Comparison of ENCODE assay signal across 19 mouse cellular contexts in the genomic region with DNA sequence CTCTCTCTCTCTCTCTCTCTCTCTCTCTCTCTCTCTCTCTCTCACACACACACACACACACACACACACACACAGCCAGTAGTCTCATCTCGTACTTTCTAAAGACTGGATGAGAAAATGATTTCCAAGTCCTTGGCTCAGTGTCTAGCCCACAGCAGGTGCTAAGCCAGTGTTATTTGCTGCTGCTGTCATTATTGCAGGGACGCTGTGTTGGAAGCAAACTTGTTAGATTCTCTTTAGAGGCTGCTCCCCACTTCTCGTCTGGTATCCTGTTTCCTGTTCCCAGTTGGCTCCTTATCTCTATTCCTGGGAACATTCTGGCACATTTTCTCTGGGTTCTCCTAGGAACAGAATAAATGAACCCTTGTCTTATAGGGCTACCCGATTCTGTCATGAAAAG.
DNase-seq lines count a peak whose midpoint lies in the region; ATAC-seq and TF ChIP-seq lines count a peak whose summit lies in the region.
"Had no signal": no experiment of that assay in that cellular context is flagged by ENCODE, and none has a peak within 500 bp of the region (broad histone marks: within the 10 kb centered on the region; RNA-seq: fewer than 3 reads in every experiment).

No protein-coding gene starts in this region.

- no peaks in the 10 kb centered on the region for H3K4me1 ChIP-seq in heart, embryonic 11.5 days (ENCODE audit: control insufficient read depth, insufficient read depth, low read length)
- H3K4me1 ChIP-seq in midbrain, postnatal 0 days (ENCODE audit: insufficient read depth, low read length) = no peaks in the 10 kb centered on the region
- no peaks in the 10 kb centered on the region for H3K4me1 ChIP-seq in midbrain, embryonic 15.5 days
- H3K4me1 ChIP-seq: kidney, embryonic 15.5 days; midbrain, embryonic 12.5 days; stomach, embryonic 15.5 days had no signal

- no peak for TF ChIP-seq CTCF in midbrain, postnatal 0 days (IDR thresholded peaks at IDR 0.05)
- no peak for TF ChIP-seq CTCF in layer of hippocampus, adult 2 months (conservative IDR thresholded peaks at IDR 0.05)

- ATAC-seq in heart, embryonic 11.5 days (replicated peaks; ENCODE audit: insufficient number of reproducible peaks, low FRiP score, low TSS enrichment) = no peak
- ATAC-seq in midbrain, postnatal 0 days (ENCODE audit: low FRiP score) = no peak
- no peak for ATAC-seq in midbrain, embryonic 15.5 days (replicated peaks)
- ATAC-seq: intestine, postnatal 0 days; lung, postnatal 0 days had no signal

- peak; percentile 13 for DNase-seq in heart, adult 11 months
- peak; percentile 67 for DNase-seq in midbrain, postnatal 0 days (ENCODE audit: low spot score)
- DNase-seq in layer of hippocampus, adult 2 months (ENCODE audit: low spot score in 2 of 2) = peak; percentile 5 to 13
- no peak for DNase-seq in gastrocnemius, postnatal 10 days
- DNase-seq in thymus, postnatal 4 days = no peak
- DNase-seq: cerebellum, adult 8-10 months; heart, postnatal 36 days; kidney, postnatal 4 days; liver; thymus, adult 2 months had no signal

- H3K4me3 ChIP-seq in heart, embryonic 11.5 days (ENCODE audit: low read depth, low read length) = no peak overlapping the region
- no peak overlapping the region for H3K4me3 ChIP-seq in midbrain, postnatal 0 days (ENCODE audit: low read depth, low read length)
- no peak overlapping the region for H3K4me3 ChIP-seq in midbrain, embryonic 15.5 days
- H3K4me3 ChIP-seq in layer of hippocampus, adult 2 months = no peak overlapping the region
- H3K4me3 ChIP-seq: hindbrain, embryonic 15.5 days; kidney, embryonic 15.5 days; midbrain, embryonic 12.5 days; neural tube, embryonic 13.5 days; stomach, embryonic 15.5 days had no signal

- no peaks in the 10 kb centered on the region for H3K36me3 ChIP-seq in heart, embryonic 11.5 days (ENCODE audit: control insufficient read depth, insufficient read depth, low read length)
- H3K36me3 ChIP-seq in midbrain, postnatal 0 days (ENCODE audit: insufficient read depth, low read length) = no peaks in the 10 kb centered on the region
- no peaks in the 10 kb centered on the region for H3K36me3 ChIP-seq in midbrain, embryonic 15.5 days (replicated peaks)
- H3K36me3 ChIP-seq: hindbrain, embryonic 15.5 days; kidney, embryonic 15.5 days; midbrain, embryonic 12.5 days; neural tube, embryonic 13.5 days; stomach, embryonic 15.5 days had no signal

- H3K4me2 ChIP-seq in heart, embryonic 11.5 days = no peak overlapping the region
- no peak overlapping the region for H3K4me2 ChIP-seq in midbrain, postnatal 0 days (ENCODE audit: low read depth, low read length, poor library complexity, severe bottlenecking)
- H3K4me2 ChIP-seq in midbrain, embryonic 15.5 days = no peak overlapping the region
- H3K4me2 ChIP-seq: hindbrain, embryonic 15.5 days; kidney, embryonic 15.5 days; midbrain, embryonic 12.5 days; neural tube, embryonic 13.5 days; stomach, embryonic 15.5 days had no signal

- H3K9ac ChIP-seq in heart, embryonic 11.5 days (ENCODE audit: low read depth, low read length) = no peak overlapping the region
- H3K9ac ChIP-seq in midbrain, postnatal 0 days (replicated peaks; ENCODE audit: low read length, poor library complexity, severe bottlenecking) = no peak overlapping the region
- no peak overlapping the region for H3K9ac ChIP-seq in midbrain, embryonic 15.5 days
- H3K9ac ChIP-seq: hindbrain, embryonic 15.5 days; kidney, embryonic 15.5 days; midbrain, embryonic 12.5 days; neural tube, embryonic 13.5 days; stomach, embryonic 15.5 days had no signal

- no peaks in the 10 kb centered on the region for H3K27me3 ChIP-seq in heart, embryonic 11.5 days (ENCODE audit: control insufficient read depth, insufficient read depth, low read length)
- H3K27me3 ChIP-seq in midbrain, postnatal 0 days (ENCODE audit: insufficient read depth, low read length) = no peaks in the 10 kb centered on the region
- H3K27me3 ChIP-seq in midbrain, embryonic 15.5 days (replicated peaks) = no peaks in the 10 kb centered on the region
- H3K27me3 ChIP-seq: hindbrain, embryonic 15.5 days; kidney, embryonic 15.5 days; midbrain, embryonic 12.5 days; neural tube, embryonic 13.5 days; stomach, embryonic 15.5 days had no signal

- no peak overlapping the region for H3K27ac ChIP-seq in heart, embryonic 11.5 days (ENCODE audit: low read depth, low read length)
- no peak overlapping the region for H3K27ac ChIP-seq in midbrain, postnatal 0 days (ENCODE audit: low read depth, low read length)
- no peak overlapping the region for H3K27ac ChIP-seq in midbrain, embryonic 15.5 days
- no peak overlapping the region for H3K27ac ChIP-seq in layer of hippocampus, adult 2 months
- H3K27ac ChIP-seq: hindbrain, embryonic 15.5 days; kidney, embryonic 15.5 days; midbrain, embryonic 12.5 days; neural tube, embryonic 13.5 days; stomach, embryonic 15.5 days had no signal

- WGBS in heart, embryonic 11.5 days (ENCODE audit: insufficient replicate concordance) = 35% methylated on average over 4 of the region's 4 CpGs
- WGBS in midbrain, postnatal 0 days = 43% methylated on average over 4 of the region's 4 CpGs
- 51% methylated on average over 4 of the region's 4 CpGs for WGBS in midbrain, embryonic 15.5 days

- no peaks in the 10 kb centered on the region for H3K9me3 ChIP-seq in heart, embryonic 11.5 days (replicated peaks; ENCODE audit: control insufficient read depth, low read length)
- H3K9me3 ChIP-seq in midbrain, postnatal 0 days (ENCODE audit: low read length) = no peaks in the 10 kb centered on the region
- no peaks in the 10 kb centered on the region for H3K9me3 ChIP-seq in midbrain, embryonic 15.5 days
- H3K9me3 ChIP-seq: hindbrain, embryonic 15.5 days; kidney, embryonic 15.5 days; midbrain, embryonic 12.5 days; neural tube, embryonic 13.5 days; stomach, embryonic 15.5 days had no signal

Comparison
In these comparisons a context has a peak if more than half of its experiments do, and no peak if none do; other contexts are left out.
1. DNase-seq: peak in heart, adult 11 months (single experiment), midbrain, postnatal 0 days (single experiment) and layer of hippocampus, adult 2 months (2 of 2); none in gastrocnemius, postnatal 10 days (single experiment) and thymus, postnatal 4 days (single experiment).